Mouse (Mus musculus) olfactory bulb, adult 2 months (tissue): ENCODE data around the gene Gm21860.
"Not testable (repeated sequence)": the region's sequence is repeated elsewhere in the genome, so short reads cannot be mapped to it uniquely, and the experiment has no call there.

ENCODE experiments used
- CTCF ChIP-seq: fragments of 200-500 bp; IDR thresholded peaks from 2 replicates; pipeline ENCODE4 v1.5.1; 2012; ENCODE audit warnings: low read depth, mild to moderate bottlenecking, low read length, moderate library complexity; ENCODE audit not compliant: insufficient read depth
- POLR2A ChIP-seq: fragments of 200-500 bp; IDR thresholded peaks from 2 replicates; pipeline ENCODE4 v1.6.1; 2012; ENCODE audit warnings: mild to moderate bottlenecking, low read depth, low read length, moderate library complexity; ENCODE audit not compliant: insufficient read depth

- not testable (repeated sequence) for TF ChIP-seq CTCF, POLR2A
Observed at GRCm38 (mm10) chrY:90723336-90723987, 31.2 kb downstream of the Gm21860 start.
